ENCODE assay signal across 26 mouse cellular contexts in genomic region chr14:45707176-45707910, GRCm38 (mm10). TPM values are rescaled to one million over a fixed set of nuclear protein-coding genes. Genes with fewer than 3 reads are reported as not detected.
DNase-seq lines count a peak whose midpoint lies in the region; ATAC-seq and TF ChIP-seq lines count a peak whose summit lies in the region.
"Had no signal": no experiment of that assay in that cellular context is flagged by ENCODE, and none has a peak within 500 bp of the region (broad histone marks: within the 10 kb centered on the region; RNA-seq: fewer than 3 reads in every experiment).

No protein-coding gene starts in this region.

- no peaks in the 10 kb centered on the region for H3K36me3 ChIP-seq in liver, adult 2 months (ENCODE audit: control insufficient read depth, insufficient read depth, low read length)
- no peaks in the 10 kb centered on the region for H3K36me3 ChIP-seq in liver, postnatal 0 days (replicated peaks; ENCODE audit: insufficient read depth, low read length)
- H3K36me3 ChIP-seq: embryonic facial prominence, embryonic 12.5 days; embryonic facial prominence, embryonic 15.5 days; G1E; heart, embryonic 10.5 days; hindbrain, embryonic 10.5 days; hindbrain, embryonic 13.5 days had no signal

- H3K9me3 ChIP-seq in liver, postnatal 0 days (ENCODE audit: low read length), result no peaks in the 10 kb centered on the region
- H3K9me3 ChIP-seq: embryonic facial prominence, embryonic 12.5 days; embryonic facial prominence, embryonic 15.5 days; G1E; hindbrain, embryonic 13.5 days had no signal

- peak overlapping the region; percentile 58 for H3K27ac ChIP-seq in liver, adult 2 months (replicated peaks; ENCODE audit: insufficient read depth, low read depth, low read length)
- no peak overlapping the region for H3K27ac ChIP-seq in liver, postnatal 0 days (ENCODE audit: low read depth)
- H3K27ac ChIP-seq: embryonic facial prominence, embryonic 12.5 days; embryonic facial prominence, embryonic 15.5 days; gastrocnemius, adult 2 months; heart, embryonic 10.5 days; hindbrain, embryonic 10.5 days; hindbrain, embryonic 13.5 days had no signal

- no peak overlapping the region for H3K4me2 ChIP-seq in liver, postnatal 0 days (ENCODE audit: low read depth, low read length)
- H3K4me2 ChIP-seq: embryonic facial prominence, embryonic 12.5 days; embryonic facial prominence, embryonic 15.5 days; hindbrain, embryonic 13.5 days had no signal

- peaks cover 14% of the 10 kb centered on the region for H3K4me1 ChIP-seq in liver, adult 2 months (ENCODE audit: control insufficient read depth, insufficient read depth, low read length)
- H3K4me1 ChIP-seq in liver, postnatal 0 days (ENCODE audit: insufficient read depth), result no peaks in the 10 kb centered on the region
- H3K4me1 ChIP-seq: embryonic facial prominence, embryonic 12.5 days; embryonic facial prominence, embryonic 15.5 days; heart, embryonic 10.5 days; hindbrain, embryonic 10.5 days; hindbrain, embryonic 13.5 days had no signal

- peak; percentile 34 for DNase-seq in heart, adult 11 months
- DNase-seq in heart, adult 8-10 months (ENCODE audit: low spot score), result no peak
- peak; percentile 39 for DNase-seq in kidney, adult 9 months
- no peak for DNase-seq in kidney, postnatal 36 days
- DNase-seq in liver, adult 2 months (ENCODE audit: extremely low read depth, low read depth, low spot score), result peak; percentile 97
- DNase-seq in liver, postnatal 0 days, result no peak
- peak; percentile 51 for DNase-seq in brain, adult 2 months (ENCODE audit: low read depth, low spot score)
- DNase-seq: adrenal gland, adult 8-10 months; adrenal gland, postnatal 25 days; cerebellum, adult 11 months; cerebellum, adult 2 months; cerebellum, adult 9-11 months; cerebellum, postnatal 25 days; forebrain, postnatal 0 days; gastrocnemius, adult 2 months; gastrocnemius, postnatal 14 days had no signal

- TF ChIP-seq EP300 in liver, postnatal 0 days (IDR thresholded peaks at IDR 0.05; ENCODE audit: low read depth), result no peak

- no peak overlapping the region for H3K9ac ChIP-seq in liver, adult 2 months (ENCODE audit: low read depth, low read length)
- no peak overlapping the region for H3K9ac ChIP-seq in liver, postnatal 0 days (replicated peaks)
- H3K9ac ChIP-seq: embryonic facial prominence, embryonic 12.5 days; embryonic facial prominence, embryonic 15.5 days; forebrain, postnatal 0 days; hindbrain, embryonic 13.5 days had no signal

- H3K79me2 ChIP-seq in liver, adult 2 months (ENCODE audit: control insufficient read depth, insufficient read depth, low read length), result no peaks in the 10 kb centered on the region

- H3K4me3 ChIP-seq in liver, adult 2 months (ENCODE audit: insufficient read depth, low read depth, low read length), result no peak overlapping the region
- no peak overlapping the region for H3K4me3 ChIP-seq in liver, postnatal 0 days (ENCODE audit: low read depth, low read length)
- H3K4me3 ChIP-seq: embryonic facial prominence, embryonic 12.5 days; embryonic facial prominence, embryonic 15.5 days; gastrocnemius, adult 2 months; heart, embryonic 10.5 days; hindbrain, embryonic 10.5 days; hindbrain, embryonic 13.5 days had no signal

- no peak for ATAC-seq in liver, postnatal 0 days
- ATAC-seq in activated CD4-positive, CD25-positive, alpha-beta regulatory T cell, adult 4 months, result no peak
- ATAC-seq: forebrain, embryonic 14.5 days; forebrain, postnatal 0 days; hindbrain, embryonic 16.5 days had no signal

- 20% methylated on average over 3 of the region's 3 CpGs for WGBS in liver, adult 2 months
- 67% methylated on average over 3 of the region's 3 CpGs for WGBS in liver, postnatal 0 days (ENCODE audit: insufficient replicate concordance)

- no peak for TF ChIP-seq POLR2A in liver, adult 2 months (IDR thresholded peaks at IDR 0.05; ENCODE audit: extremely low read depth, insufficient read depth, low read length)

- no peaks in the 10 kb centered on the region for H3K27me3 ChIP-seq in liver, adult 2 months (ENCODE audit: control insufficient read depth, insufficient read depth, low read length)
- no peaks in the 10 kb centered on the region for H3K27me3 ChIP-seq in liver, postnatal 0 days (ENCODE audit: insufficient read depth, low read length)
- H3K27me3 ChIP-seq: CH12.LX; embryonic facial prominence, embryonic 12.5 days; embryonic facial prominence, embryonic 15.5 days; hindbrain, embryonic 13.5 days had no signal

- TF ChIP-seq CTCF in liver, adult 2 months (IDR thresholded peaks at IDR 0.05; ENCODE audit: low read depth, low read length), result no peak
- no peak for TF ChIP-seq CTCF in liver, postnatal 0 days (IDR thresholded peaks at IDR 0.05; ENCODE audit: low read depth)

RNA-seq across cellular contexts. Expression of gene Ddhd1, which starts 49.4 kb away (rescaled TPM):
- total RNA-seq in heart, adult 8-10 months (2022), result 10 to 100 TPM in 3 of 4 experiments, 1 to 10 TPM in 1; 8.9 to 10.8 (median 10.3) TPM
- total RNA-seq in liver, adult 2 months (2014; rRNA removed), result 10.7 and 12.9 TPM in 2 replicates
- polyA plus RNA-seq in liver, adult 2 months (2012; rRNA removed), result 6.7 and 10.1 TPM in 2 replicates
- 3.2 and 3.7 TPM in 2 replicates for polyA plus RNA-seq in liver, postnatal 0 days (2015; fragmentation: Nextera tagmentation; extraction: Ambion mirVana)
- polyA plus RNA-seq in activated CD4-positive, CD25-positive, alpha-beta regulatory T cell, adult 4 months (2017; shearing (Covaris generic)), result 10 to 100 TPM in 1 of 2 experiments, 1 to 10 TPM in 1; 7.7 to 13.8 TPM

Comparison
In these comparisons a context has a peak if more than half of its experiments do, and no peak if none do; other contexts are left out.
1. DNase-seq: peak in heart, adult 11 months (single experiment), kidney, adult 9 months (single experiment), liver, adult 2 months (single experiment) and brain, adult 2 months (single experiment); none in heart, adult 8-10 months (single experiment), kidney, postnatal 36 days (0 of 2) and liver, postnatal 0 days (single experiment).